ENCODE assay signal across 13 mouse cellular contexts in the genomic region with DNA sequence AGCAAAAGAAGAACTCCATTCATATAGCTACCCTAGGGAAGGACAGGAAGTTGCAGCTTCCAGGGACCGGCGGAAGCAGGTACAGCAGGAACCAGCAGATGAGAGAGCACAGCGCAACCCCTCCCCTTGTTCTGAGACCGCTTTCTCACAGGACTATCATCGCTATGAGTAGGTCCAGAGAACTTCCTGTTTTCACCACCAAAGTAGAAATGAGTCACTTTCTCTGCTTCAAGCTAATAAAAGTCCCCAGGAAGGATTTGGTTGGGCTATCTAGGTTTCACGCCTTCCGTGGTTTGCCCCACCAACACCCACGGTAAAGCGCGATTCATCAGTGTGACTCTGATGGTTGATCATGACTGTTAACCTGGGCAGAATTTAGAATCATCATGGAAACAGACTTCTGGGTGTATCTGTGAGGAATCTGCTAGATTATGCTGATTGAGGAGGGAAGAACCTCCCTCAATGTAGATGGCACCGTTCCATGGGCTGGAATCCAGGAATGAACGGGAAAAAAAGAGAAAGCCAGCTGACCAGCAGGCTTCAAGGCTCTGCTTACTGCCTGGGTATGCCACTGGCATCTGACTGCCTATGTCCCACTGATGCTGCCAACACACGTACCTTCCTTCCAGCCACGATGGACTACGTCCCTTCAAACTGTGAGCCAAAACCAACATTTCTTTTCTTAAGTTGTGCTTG. TPM values are rescaled to one million over a fixed set of nuclear protein-coding genes. Genes with fewer than 3 reads are reported as not detected.
DNase-seq lines count a peak whose midpoint lies in the region.
"Had no signal": no experiment of that assay in that cellular context is flagged by ENCODE, and none has a peak within 500 bp of the region (broad histone marks: within the 10 kb centered on the region; RNA-seq: fewer than 3 reads in every experiment).

No protein-coding gene starts in this region.

- H3K9me3 ChIP-seq in heart, embryonic 10.5 days = 0 out of 2 replicates have a peak, but pooled peaks cover 6% of the 10 kb centered on the region
- H3K9me3 ChIP-seq in embryonic facial prominence, embryonic 10.5 days = no peaks in the 10 kb centered on the region
- H3K9me3 ChIP-seq: intestine, embryonic 15.5 days; lung, embryonic 15.5 days had no signal

- WGBS in heart, embryonic 10.5 days = 86% methylated on average over 15 of the region's 15 CpGs
- WGBS in embryonic facial prominence, embryonic 10.5 days = 94% methylated on average over 15 of the region's 15 CpGs

- H3K4me3 ChIP-seq in heart, embryonic 10.5 days = no peak overlapping the region
- H3K4me3 ChIP-seq in embryonic facial prominence, embryonic 10.5 days = no peak overlapping the region
- H3K4me3 ChIP-seq: intestine, embryonic 15.5 days; lung, embryonic 15.5 days; neural tube, embryonic 12.5 days had no signal

- H3K27me3 ChIP-seq in heart, embryonic 10.5 days (ENCODE audit: insufficient read depth, poor library complexity, severe bottlenecking) = no peaks in the 10 kb centered on the region
- no peaks in the 10 kb centered on the region for H3K27me3 ChIP-seq in embryonic facial prominence, embryonic 10.5 days (replicated peaks; ENCODE audit: low read depth, poor library complexity, severe bottlenecking)
- H3K27me3 ChIP-seq: intestine, embryonic 15.5 days; lung, embryonic 15.5 days; neural tube, embryonic 12.5 days had no signal

- no peaks in the 10 kb centered on the region for H3K36me3 ChIP-seq in heart, embryonic 10.5 days
- H3K36me3 ChIP-seq in embryonic facial prominence, embryonic 10.5 days (replicated peaks) = no peaks in the 10 kb centered on the region
- H3K36me3 ChIP-seq: intestine, embryonic 15.5 days; lung, embryonic 15.5 days; neural tube, embryonic 12.5 days had no signal

- H3K27ac ChIP-seq in heart, embryonic 10.5 days = no peak overlapping the region
- H3K27ac ChIP-seq in embryonic facial prominence, embryonic 10.5 days (replicated peaks) = no peak overlapping the region
- H3K27ac ChIP-seq: intestine, embryonic 15.5 days; lung, embryonic 15.5 days; neural tube, embryonic 12.5 days had no signal

- peak; percentile 92 for DNase-seq in heart, adult 11 months
- no peak for DNase-seq in heart, embryonic 10.5 days (ENCODE audit: low spot score)
- DNase-seq in thymus, postnatal 25 days = peak; percentile 36
- DNase-seq in thymus, postnatal 4 days = no peak
- peak; percentile 26 for DNase-seq in lung, postnatal 25 days (ENCODE audit: low spot score)
- no peak for DNase-seq in embryonic facial prominence, embryonic 10.5 days (ENCODE audit: low spot score)
- DNase-seq in adrenal gland, adult 2 months = no peak
- no peak for DNase-seq in yolk sac, embryonic 10.5 days (ENCODE audit: low spot score)
- DNase-seq: adrenal gland, postnatal 25 days; gastrocnemius, postnatal 25 days had no signal

- no peaks in the 10 kb centered on the region for H3K4me1 ChIP-seq in heart, embryonic 10.5 days
- H3K4me1 ChIP-seq in embryonic facial prominence, embryonic 10.5 days = no peaks in the 10 kb centered on the region
- H3K4me1 ChIP-seq: intestine, embryonic 15.5 days; lung, embryonic 15.5 days; neural tube, embryonic 12.5 days had no signal

RNA-seq across cellular contexts. Expression of a gene that starts 49.2 kb away (rescaled TPM):
- 0.25 and 0.26 TPM in 2 replicates for polyA plus RNA-seq in heart, embryonic 10.5 days (2016; fragmentation: Nextera tagmentation; extraction: Ambion mirVana)
- polyA plus RNA-seq in embryonic facial prominence, embryonic 10.5 days (2016; fragmentation: Nextera tagmentation; extraction: Ambion mirVana) = 0.14 and 0.42 TPM in 2 replicates
- total RNA-seq in adrenal gland, adult 2 months (2021) = 1 to 10 TPM; 3.8 to 3.9 TPM
- 0.96 and 1.1 TPM in 2 replicates for polyA plus RNA-seq in adrenal gland, adult 2 months (2012; rRNA removed)

Comparison
In these comparisons a context has a peak if more than half of its experiments do, and no peak if none do; other contexts are left out.
1. DNase-seq: peak in heart, adult 11 months (single experiment), thymus, postnatal 25 days (single experiment) and lung, postnatal 25 days (single experiment); none in heart, embryonic 10.5 days (single experiment), thymus, postnatal 4 days (single experiment), embryonic facial prominence, embryonic 10.5 days (single experiment), adrenal gland, adult 2 months (single experiment) and yolk sac, embryonic 10.5 days (single experiment).